Mouse (Mus musculus) kidney, embryonic 16.5 days (tissue): ENCODE data around the gene Thap7. TPM values are rescaled to one million over a fixed set of nuclear protein-coding genes. Genes with fewer than 3 reads are reported as not detected.

Source experiments
- ATAC-seq: fragments of 200-750 bp; cut with Nextera tagmentation; 2 replicates; pipeline ENCODE4 v1.8.0; 2017; ENCODE audit warnings: moderate TSS enrichment; ENCODE audit not compliant: low FRiP score, low TSS enrichment
- H3K27ac ChIP-seq: fragments of 300-500 bp; sonication (generic); 2 replicates; pipeline ENCODE4 v1.5.1; 2014; ENCODE audit warnings: low read length
- H3K27me3 ChIP-seq: fragments of 300-500 bp; sonication (generic); 2 replicates; pipeline ENCODE4 v1.6.1; 2014; ENCODE audit warnings: low read length, control low read depth, mixed read lengths; ENCODE audit not compliant: insufficient read depth
- H3K36me3 ChIP-seq: fragments of 300-500 bp; sonication (generic); 2 replicates; pipeline ENCODE4 v1.6.1; 2014; ENCODE audit warnings: low read length, control low read depth, mixed read lengths; ENCODE audit not compliant: insufficient read depth
- H3K4me1 ChIP-seq: fragments of 300-500 bp; sonication (generic); 2 replicates; pipeline ENCODE4 v1.6.1; 2014; ENCODE audit warnings: low read length, control low read depth, mixed read lengths; ENCODE audit not compliant: insufficient read depth
- H3K4me2 ChIP-seq: fragments of 300-500 bp; sonication (generic); replicated peaks from 2 replicates; pipeline ENCODE4 v1.6.1; 2014; ENCODE audit warnings: low read depth, low read length
- H3K4me3 ChIP-seq: fragments of 300-500 bp; sonication (generic); 2 replicates; pipeline ENCODE4 v1.5.1; 2014; ENCODE audit warnings: mild to moderate bottlenecking, low read length
- H3K9ac ChIP-seq: fragments of 300-500 bp; sonication (generic); replicated peaks from 2 replicates; pipeline ENCODE4 v1.6.1; 2014; ENCODE audit warnings: low read length
- H3K9me3 ChIP-seq: fragments of 300-500 bp; sonication (generic); 2 replicates; pipeline ENCODE4 v1.6.1; 2016; ENCODE audit warnings: low read length, control low read depth
- WGBS: fragments of 180-500 bp; shearing (Covaris S2); extraction: QIAGEN DNeasy Blood & Tissue Kit; methylation state at CpG from one replicate; pipeline ENCODE4 v1.1.7; 2014; 5-methylcytosine and 5-hydroxymethylcytosine counted together
- polyA plus RNA-seq: library from polyadenylated mRNA; unstranded; fragments of >200 nt; fragmentation: Nextera tagmentation; extraction: Ambion mirVana; gene quantifications from 2 replicates; pipeline ENCODE4 v1.2.1, GENCODE M21; 2015

Thap7 gene
- polyA plus RNA-seq, 1 experiment from 2014 or later = 61.1 TPM

- no peaks in the 10 kb centered on the region for H3K27me3 ChIP-seq
- 89% methylated on average over 3 of the region's 3 CpGs for WGBS
- no peaks in the 10 kb centered on the region for H3K9me3 ChIP-seq
- no peak overlapping the region for H3K4me3 ChIP-seq
- H3K4me2 ChIP-seq = no peak overlapping the region
- no peak overlapping the region for H3K27ac ChIP-seq
- peaks cover 4% of the 10 kb centered on the region for H3K4me1 ChIP-seq
- no peak for ATAC-seq
- H3K9ac ChIP-seq = no peak overlapping the region
- no peaks in the 10 kb centered on the region for H3K36me3 ChIP-seq
Observed at GRCm38 (mm10) chr16:17536584-17536983, 5.6 kb upstream of the Thap7 start.

DNA sequence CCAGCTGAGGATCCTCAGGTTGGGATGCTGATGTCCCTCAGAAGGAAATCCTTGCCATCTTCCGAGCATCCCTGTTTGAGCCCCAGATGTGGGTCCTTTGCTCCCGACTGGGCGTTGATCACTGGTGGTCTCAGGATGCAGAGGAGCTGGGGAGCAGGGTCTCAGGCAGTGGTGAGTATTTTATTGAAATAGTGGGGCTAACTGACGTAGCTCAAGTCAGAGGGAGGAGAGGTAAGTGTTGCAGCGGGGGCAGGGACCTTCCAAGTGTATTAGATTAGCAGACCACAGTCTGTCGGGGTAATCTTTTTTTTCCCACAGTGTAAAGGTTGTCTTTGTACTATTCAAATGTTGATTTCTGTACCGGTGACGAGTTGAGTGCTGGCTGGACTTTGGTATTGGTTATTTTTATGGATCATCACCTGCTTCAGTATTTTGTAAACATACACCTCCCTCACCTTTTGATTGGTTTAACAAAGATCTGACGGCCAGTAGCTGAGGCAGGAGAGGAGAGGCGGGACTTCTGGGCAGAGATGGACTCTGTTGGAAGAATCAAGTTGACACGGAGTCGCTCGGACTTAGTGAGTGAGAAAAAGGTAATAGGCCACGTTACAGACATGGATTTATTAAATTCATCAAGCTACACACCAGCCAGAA is 1.9 kb upstream of the Thap7 start:
- H3K9me3 ChIP-seq = no peaks in the 10 kb centered on the region
- peaks cover 19% of the 10 kb centered on the region for H3K4me1 ChIP-seq
- H3K27ac ChIP-seq = no peak overlapping the region
- H3K4me3 ChIP-seq = no peak overlapping the region
- WGBS = 75% methylated on average over 14 of the region's 14 CpGs
- no peak overlapping the region for H3K4me2 ChIP-seq
- no peak overlapping the region for H3K9ac ChIP-seq
- ATAC-seq = no peak
- peaks cover 11% of the 10 kb centered on the region for H3K36me3 ChIP-seq
- H3K27me3 ChIP-seq = no peaks in the 10 kb centered on the region

DNA sequence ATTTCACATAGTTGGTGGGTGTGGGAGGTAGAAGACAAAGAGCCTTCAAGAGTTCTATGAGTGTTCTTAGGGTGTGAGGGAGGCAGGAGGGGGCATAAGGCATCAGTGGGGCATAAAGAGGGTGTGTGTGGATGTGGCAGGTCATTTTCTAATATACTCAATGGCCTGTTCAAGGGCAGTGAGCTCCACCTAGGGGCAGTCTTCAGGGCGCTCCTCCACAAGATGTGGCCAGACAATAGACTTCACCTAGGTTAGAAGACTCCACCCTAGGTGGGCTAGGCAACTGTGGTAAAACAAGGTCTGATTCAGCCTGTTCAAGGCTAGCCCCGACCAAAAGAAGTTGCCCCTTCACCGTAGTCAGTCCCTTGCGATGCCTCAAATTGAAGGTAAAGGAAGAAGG is 1.3 kb upstream of the Thap7 start:
- Histone ChIP-seq H3K4me2 (no peak overlapping the region), H3K27me3 (no peaks in the 10 kb centered on the region), H3K27ac (no peak overlapping the region), H3K4me1 (peaks cover 19% of the 10 kb centered on the region), H3K9me3 (no peaks in the 10 kb centered on the region), H3K36me3 (peaks cover 17% of the 10 kb centered on the region), H3K4me3 (no peak overlapping the region), H3K9ac (no peak overlapping the region)
- no peak for ATAC-seq
- 60% methylated on average over 4 of the region's 4 CpGs for WGBS

GRCm38 (mm10) chr16:17529981-17530586 is 852 bp downstream of the Thap7 start:
- Histone ChIP-seq H3K9ac (peak overlapping the region; percentile 82), H3K36me3 (peaks cover 37% of the 10 kb centered on the region), H3K27me3 (no peaks in the 10 kb centered on the region), H3K4me3 (peak overlapping the region; percentile 70), H3K27ac (peak overlapping the region; percentile 97), H3K4me2 (peak overlapping the region; percentile 72), H3K4me1 (peaks cover 19% of the 10 kb centered on the region), H3K9me3 (no peaks in the 10 kb centered on the region)
- ATAC-seq = 0 out of 2 replicates have a peak, but pooled peaks have one; percentile 1
- 12% methylated on average over 17 of the region's 17 CpGs for WGBS

GRCm38 (mm10) chr16:17528276-17528675 is 2.7 kb downstream of the Thap7 start:
- peaks cover 19% of the 10 kb centered on the region for H3K4me1 ChIP-seq
- peaks cover 52% of the 10 kb centered on the region for H3K36me3 ChIP-seq
- 87% methylated on average over 13 of the region's 13 CpGs for WGBS
- no peaks in the 10 kb centered on the region for H3K9me3 ChIP-seq
- no peak overlapping the region for H3K27ac ChIP-seq
- no peak overlapping the region for H3K4me2 ChIP-seq
- H3K4me3 ChIP-seq = no peak overlapping the region
- ATAC-seq = no peak
- no peak overlapping the region for H3K9ac ChIP-seq
- H3K27me3 ChIP-seq = no peaks in the 10 kb centered on the region

DNA sequence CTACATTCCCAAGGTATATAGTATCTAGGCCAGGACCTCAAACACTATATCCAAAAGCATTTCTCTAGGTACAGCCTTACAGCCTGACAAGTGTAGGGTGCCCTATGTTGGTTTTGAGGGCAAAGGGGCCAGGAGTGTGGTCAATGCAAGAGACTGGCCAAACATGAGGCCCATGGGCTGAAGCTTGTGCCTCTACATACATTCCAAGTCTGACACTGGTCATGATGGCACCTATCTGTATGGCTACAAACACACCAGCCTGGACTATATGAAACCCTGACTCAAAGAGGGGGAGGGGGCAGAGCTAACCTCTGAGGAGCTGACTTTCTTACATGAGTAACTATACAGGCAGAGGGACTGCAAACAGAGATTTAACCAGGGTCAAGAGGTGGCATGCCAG is 3.3 kb downstream of the Thap7 start:
- Histone ChIP-seq H3K9ac (no peak overlapping the region), H3K9me3 (no peaks in the 10 kb centered on the region), H3K4me3 (no peak overlapping the region), H3K36me3 (peaks cover 59% of the 10 kb centered on the region), H3K4me1 (peaks cover 19% of the 10 kb centered on the region), H3K27ac (no peak overlapping the region), H3K27me3 (no peaks in the 10 kb centered on the region), H3K4me2 (no peak overlapping the region)
- no peak for ATAC-seq

DNA sequence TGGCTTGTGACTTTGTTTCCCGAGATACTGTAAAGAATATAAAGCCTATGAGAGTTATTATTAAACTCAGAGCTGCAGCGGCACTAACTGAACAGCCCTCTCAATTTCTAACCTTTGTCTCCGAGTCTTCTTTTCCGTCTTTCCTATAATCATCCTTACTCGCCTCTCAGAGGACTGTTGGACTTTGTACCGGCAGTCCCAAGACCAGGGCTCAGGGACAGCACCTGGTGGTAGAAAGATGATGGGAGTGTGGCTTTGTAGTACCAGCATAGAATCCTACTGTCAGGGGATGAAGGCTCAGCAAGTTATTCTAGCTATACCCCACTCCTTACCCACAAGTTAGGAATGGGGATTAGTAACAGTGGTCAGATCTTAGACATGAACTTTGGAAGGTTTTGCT is 4.7 kb downstream of the Thap7 start:
- Histone ChIP-seq H3K4me3 (no peak overlapping the region), H3K4me2 (no peak overlapping the region), H3K9me3 (no peaks in the 10 kb centered on the region), H3K36me3 (peaks cover 73% of the 10 kb centered on the region), H3K27me3 (no peaks in the 10 kb centered on the region), H3K4me1 (peaks cover 12% of the 10 kb centered on the region), H3K27ac (no peak overlapping the region), H3K9ac (no peak overlapping the region)
- WGBS = 87% methylated on average over 6 of the region's 6 CpGs
- ATAC-seq = no peak

DNA sequence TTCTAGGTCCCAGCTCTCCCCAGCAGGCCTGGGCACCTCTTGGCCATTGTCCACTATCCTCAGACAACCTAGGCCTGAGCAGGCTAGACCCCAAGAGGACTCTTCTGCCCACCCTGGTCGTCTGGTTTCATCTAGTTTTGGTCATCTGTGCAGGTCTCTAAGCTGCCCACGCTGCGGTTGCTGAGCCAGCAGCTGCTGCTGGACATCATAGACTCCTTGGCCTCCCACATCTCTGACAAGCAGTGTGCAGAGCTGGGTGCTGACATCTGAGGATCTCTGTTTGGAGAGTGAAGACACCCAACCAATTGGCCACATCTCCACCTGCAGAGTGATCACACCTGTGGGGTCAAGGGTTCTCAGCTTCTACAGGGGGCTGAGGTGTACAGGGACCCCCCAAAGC is 5.4 kb downstream of the Thap7 start:
- H3K27ac ChIP-seq = no peak overlapping the region
- H3K4me1 ChIP-seq = peaks cover 12% of the 10 kb centered on the region
- WGBS = 74% methylated on average over 3 of the region's 3 CpGs
- H3K36me3 ChIP-seq = peaks cover 80% of the 10 kb centered on the region
- no peak for ATAC-seq
- no peak overlapping the region for H3K4me2 ChIP-seq
- H3K27me3 ChIP-seq = no peaks in the 10 kb centered on the region
- H3K9me3 ChIP-seq = no peaks in the 10 kb centered on the region
- no peak overlapping the region for H3K4me3 ChIP-seq
- no peak overlapping the region for H3K9ac ChIP-seq

DNA sequence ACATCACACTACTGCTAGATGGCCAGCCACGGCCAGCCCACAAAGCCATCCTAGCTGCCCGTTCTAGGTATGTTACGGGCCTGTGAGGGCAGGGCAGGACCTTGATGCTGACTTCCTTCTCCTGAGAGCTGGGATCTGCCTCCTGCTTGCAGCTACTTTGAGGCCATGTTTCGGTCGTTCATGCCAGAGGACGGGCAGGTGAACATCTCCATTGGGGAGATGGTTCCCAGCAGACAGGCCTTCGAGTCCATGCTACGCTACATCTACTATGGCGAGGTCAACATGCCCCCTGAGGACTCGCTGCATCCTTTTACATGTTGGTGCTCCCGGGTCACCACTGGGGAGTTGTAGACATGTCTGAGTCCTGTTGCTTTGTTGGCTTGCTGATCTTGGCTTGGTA is 6.8 kb downstream of the Thap7 start:
- 93% methylated on average over 11 of the region's 11 CpGs for WGBS
- Histone ChIP-seq H3K36me3 (peaks cover 93% of the 10 kb centered on the region), H3K27me3 (no peaks in the 10 kb centered on the region), H3K9me3 (no peaks in the 10 kb centered on the region), H3K9ac (no peak overlapping the region), H3K4me2 (no peak overlapping the region), H3K4me3 (no peak overlapping the region), H3K27ac (no peak overlapping the region), H3K4me1 (0 out of 2 replicates have a peak, but pooled peaks cover 1% of the 10 kb centered on the region)
- no peak for ATAC-seq

DNA sequence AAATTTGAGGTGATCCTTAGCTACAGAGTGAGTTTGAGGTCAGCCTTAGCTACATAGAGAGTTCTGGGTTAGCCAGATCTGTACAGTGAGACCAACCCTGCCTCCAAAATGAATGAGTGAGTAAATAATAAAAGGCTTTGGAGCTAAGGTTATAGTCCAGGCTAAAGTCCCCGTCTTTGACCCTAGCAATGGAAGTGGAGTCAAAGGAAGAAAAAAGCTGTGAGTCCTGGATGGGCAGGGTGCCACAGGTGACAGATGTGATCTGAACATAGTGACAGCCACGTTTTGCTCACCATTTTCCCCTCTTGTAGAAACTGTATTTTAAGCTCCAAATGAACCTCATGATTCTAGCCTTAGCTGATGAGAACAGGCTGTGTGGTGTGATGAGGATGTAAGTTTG is 12.0 kb downstream of the Thap7 start:
- 89% methylated on average over 2 of the region's 2 CpGs for WGBS
- ATAC-seq = no peak
- Histone ChIP-seq H3K4me1 (no peaks in the 10 kb centered on the region), H3K9me3 (no peaks in the 10 kb centered on the region), H3K27me3 (no peaks in the 10 kb centered on the region), H3K9ac (no peak overlapping the region), H3K36me3 (peaks cover 72% of the 10 kb centered on the region), H3K4me3 (no peak overlapping the region), H3K4me2 (no peak overlapping the region), H3K27ac (no peak overlapping the region)
